Mouse (Mus musculus) macrophage (primary cell): ENCODE measurements around the gene Dazap2. TPM values are rescaled to one million over a fixed set of nuclear protein-coding genes. Genes with fewer than 3 reads are reported as not detected.

Experiments
- H3K27ac ChIP-seq: fragments of 350-480 bp; formaldehyde crosslinking; 2 replicates; pipeline ENCODE4 v1.9.0; 2021
- H3K36me3 ChIP-seq: fragments of 350-480 bp; formaldehyde crosslinking; 2 replicates; pipeline ENCODE4 v1.9.0; 2021; ENCODE audit errors: inconsistent target
- H3K4me3 ChIP-seq: fragments of 350-480 bp; formaldehyde crosslinking; 2 replicates; pipeline ENCODE4 v1.9.0; 2021; ENCODE audit errors: inconsistent target
- H3K79me2 ChIP-seq: fragments of 350-480 bp; formaldehyde crosslinking; 2 replicates; pipeline ENCODE4 v1.9.0; 2021; ENCODE audit errors: inconsistent target
- WGBS: methylation state at CpG from one replicate; pipeline ENCODE4 v1.1.7; 2026; ENCODE audit warnings: inconsistent platforms; ENCODE audit not compliant: missing documents; 5-methylcytosine and 5-hydroxymethylcytosine counted together
- polyA plus RNA-seq: library from polyadenylated mRNA; stranded (reverse); fragments of 250-400 nt; gene quantifications from 3 replicates; pipeline ENCODE4 v1.2.4, GENCODE M21; 2018; ENCODE audit warnings: inconsistent platforms

Gene Dazap2
- polyA plus RNA-seq, 1 experiment from 2014 or later = 447 TPM

DNA sequence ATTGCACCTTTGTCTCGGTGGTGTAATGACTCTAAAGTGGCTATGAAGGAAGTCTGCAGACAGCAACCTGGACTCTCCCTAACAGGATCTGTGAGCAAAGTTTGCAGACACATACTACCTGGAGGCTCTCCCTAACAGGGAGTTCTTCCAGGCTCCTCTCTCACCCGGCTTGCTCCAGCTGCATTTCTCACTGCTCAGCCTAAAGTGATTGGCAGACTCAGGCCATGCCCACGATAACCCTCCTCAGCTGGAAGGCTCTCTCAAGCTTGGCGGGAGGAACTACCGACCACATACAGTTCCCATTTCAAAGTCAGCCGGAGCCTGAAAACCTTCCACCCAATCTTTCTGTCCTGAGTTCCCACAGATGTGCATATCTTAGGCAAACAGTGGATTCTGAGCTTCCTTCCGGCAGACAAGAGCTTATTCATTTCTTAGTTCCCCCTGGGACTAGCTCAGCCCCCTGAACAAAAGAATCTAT is 51.1 kb downstream of the Dazap2 start:
- WGBS = under 1% methylated on average over 7 of the region's 7 CpGs
- Histone ChIP-seq H3K36me3 (peaks cover 10% of the 10 kb centered on the region; the same call in 1 of the 2 replicates), H3K27ac (peak overlapping the region; percentile 59), H3K4me3 (peak overlapping the region; percentile 7; the same call in 1 of the 2 replicates), H3K79me2 (peaks cover 78% of the 10 kb centered on the region)

DNA sequence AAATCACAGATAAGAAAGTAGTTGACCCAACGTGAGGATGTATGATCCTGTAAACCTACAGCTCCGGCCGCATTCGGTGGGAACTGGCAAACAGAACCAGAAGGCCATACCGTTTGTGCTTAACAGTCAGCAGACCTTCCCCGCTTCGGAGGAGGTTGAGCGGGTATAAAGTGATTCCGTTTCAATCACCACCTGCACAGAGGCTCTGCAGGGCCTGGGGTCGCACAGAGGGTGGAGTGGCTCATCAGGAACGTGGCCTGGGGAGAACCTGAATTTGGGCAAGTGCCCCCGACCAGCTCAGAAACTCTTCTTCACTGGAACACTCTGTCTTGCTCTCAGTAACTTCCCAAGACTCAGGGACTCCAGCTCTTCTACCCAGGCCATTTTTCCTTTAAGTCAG is 51.7 kb downstream of the Dazap2 start:
- 5% methylated on average over 12 of the region's 12 CpGs for WGBS
- Histone ChIP-seq H3K36me3 (peaks cover 4% of the 10 kb centered on the region; the same call in 1 of the 2 replicates), H3K79me2 (peaks cover 72% of the 10 kb centered on the region), H3K4me3 (peak overlapping the region; percentile 7; the same call in 1 of the 2 replicates), H3K27ac (peak overlapping the region; percentile 59)

DNA sequence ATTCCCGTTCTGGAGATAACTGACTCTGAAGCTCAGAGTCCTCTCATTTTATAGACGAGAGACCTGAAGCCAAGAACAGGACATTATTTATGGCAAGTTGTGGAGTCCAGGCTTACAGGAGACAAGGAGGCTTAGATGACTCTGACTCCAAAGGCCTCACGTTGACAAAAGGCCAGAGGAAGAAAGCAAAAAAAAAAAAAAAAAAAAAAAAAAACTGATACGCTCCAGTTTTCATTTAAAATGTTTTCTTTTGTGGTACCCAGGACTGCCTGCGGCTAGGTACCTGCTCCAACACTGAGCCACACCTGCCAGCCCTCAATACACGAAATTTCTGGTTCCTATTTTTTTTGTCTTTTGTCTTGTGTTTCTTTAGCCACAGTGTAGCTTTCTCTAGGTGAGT is 52.3 kb downstream of the Dazap2 start:
- Histone ChIP-seq H3K36me3 (no peaks in the 10 kb centered on the region), H3K4me3 (peak overlapping the region; percentile 7; the same call in 1 of the 2 replicates), H3K27ac (peak overlapping the region; percentile 59), H3K79me2 (peaks cover 66% of the 10 kb centered on the region)
- 11% methylated on average over 6 of the region's 6 CpGs for WGBS

DNA sequence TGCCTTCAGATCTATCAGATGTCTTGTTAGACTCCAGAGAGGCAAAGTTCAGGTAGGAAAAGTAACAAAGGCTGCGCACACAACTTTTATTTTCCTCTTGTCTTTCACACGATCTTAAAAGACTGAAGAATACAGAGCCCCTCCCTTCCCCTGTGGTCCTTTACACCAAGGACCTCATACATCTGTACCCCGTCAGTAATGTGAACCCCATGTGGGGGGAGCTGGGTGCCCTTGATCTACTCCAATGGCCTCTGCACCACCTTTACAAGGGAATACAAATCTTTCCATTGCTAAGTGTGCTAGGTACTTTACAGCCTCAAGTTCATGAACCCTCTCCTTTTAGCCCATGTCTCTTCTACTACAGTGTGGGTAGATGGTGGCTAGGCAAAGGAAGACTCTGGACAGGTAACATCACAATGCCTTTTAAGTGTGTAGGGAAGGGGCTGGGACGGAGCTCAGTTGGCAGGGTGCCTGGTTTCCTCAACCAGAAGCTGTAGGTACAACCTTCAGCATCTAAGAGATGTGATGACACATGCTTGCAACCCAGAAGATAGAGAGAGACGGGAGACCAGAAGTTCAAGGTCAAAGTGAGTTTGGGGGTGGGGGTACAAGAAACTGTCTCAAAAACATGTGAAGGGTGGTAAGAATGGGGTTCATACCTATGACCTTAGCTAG is 52.9 kb downstream of the Dazap2 start:
- no peaks in the 10 kb centered on the region for H3K36me3 ChIP-seq
- H3K79me2 ChIP-seq = peaks cover 60% of the 10 kb centered on the region
- peak overlapping the region; percentile 71 for H3K4me3 ChIP-seq
- H3K27ac ChIP-seq = 0 out of 2 replicates have a peak overlapping the region, but pooled peaks have one; percentile 68
- 32% methylated on average over 5 of the region's 5 CpGs for WGBS

DNA sequence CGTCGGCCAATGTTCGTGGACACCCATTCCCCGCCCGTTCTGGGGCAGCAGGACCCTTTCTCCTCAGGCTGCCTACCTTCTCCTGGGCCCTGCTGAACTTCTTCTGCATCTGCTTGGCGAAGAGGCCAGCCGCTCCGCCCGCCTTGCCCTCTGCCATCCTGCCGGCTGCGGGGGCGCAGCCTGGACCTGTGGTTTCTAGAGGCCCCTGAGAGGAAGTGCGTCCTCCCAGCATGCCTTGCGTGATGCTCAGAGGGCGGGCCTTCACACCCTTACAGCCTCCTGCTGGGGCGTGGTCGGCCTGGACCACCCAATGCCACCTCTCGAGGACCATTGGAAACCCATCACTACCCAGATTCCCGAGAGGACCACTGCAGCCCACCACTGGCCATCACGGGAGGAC is 54.2 kb downstream of the Dazap2 start, which contains the start of gene Bin2:
Bin2 (minus strand) TSS at position 217 of the 400 bp plus-strand sequence.
- peak within 1 kb of the TSS; percentile 68 for H3K27ac ChIP-seq
- 1% methylated on average over 20 of the region's 20 CpGs for WGBS
- H3K79me2 ChIP-seq = peaks cover 47% of the 10 kb centered on the region
- peak within 1 kb of the TSS; percentile 71 for H3K4me3 ChIP-seq
- H3K36me3 ChIP-seq = no peaks in the 10 kb centered on the region

DNA sequence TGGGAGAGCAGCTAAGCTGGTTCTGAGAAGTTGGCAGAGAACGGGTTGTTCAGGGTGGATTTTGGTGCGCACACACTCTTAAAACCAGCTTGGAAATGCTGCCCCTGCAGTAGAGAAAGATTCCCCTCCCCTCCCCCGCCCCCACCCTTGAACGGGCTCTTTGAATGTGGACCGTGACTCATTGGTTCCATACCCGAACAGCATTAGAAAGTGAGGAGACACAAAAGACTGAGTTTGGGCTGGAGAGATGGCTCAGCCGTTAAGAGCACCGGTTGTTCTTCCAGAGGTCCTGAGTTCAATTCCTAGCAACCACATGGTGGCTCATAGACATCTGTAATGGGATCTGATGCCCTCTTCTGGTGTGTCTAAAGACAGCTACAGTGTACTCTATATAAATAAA is 54.9 kb downstream of the Dazap2 start:
- Histone ChIP-seq H3K36me3 (no peaks in the 10 kb centered on the region), H3K27ac (no peak overlapping the region), H3K79me2 (peaks cover 40% of the 10 kb centered on the region), H3K4me3 (no peak overlapping the region)
- WGBS = 67% methylated on average over 8 of the region's 8 CpGs

Other genes starting within 250 kb of the Dazap2 start
- not detected in 3 replicates for gene Gm5475, start 193.2 kb upstream of the Dazap2 start, polyA plus RNA-seq
- 39.5 to 63.4 TPM (median 40.8 TPM) in 3 replicates for gene Slc11a2, start 190.3 kb upstream of the Dazap2 start, polyA plus RNA-seq
- gene Letmd1, start 146.3 kb upstream of the Dazap2 start, polyA plus RNA-seq = 34.8 to 38.4 TPM (median 34.8 TPM) in 3 replicates
- 1.7 to 2.1 TPM (median 1.8 TPM) in 3 replicates for gene Csrnp2, start 119.9 kb upstream of the Dazap2 start, polyA plus RNA-seq
- gene Tfcp2, start 63.3 kb upstream of the Dazap2 start, polyA plus RNA-seq = 5.4 to 10.9 TPM (median 6.5 TPM) in 3 replicates
- 7.6 to 14.6 TPM (median 11.4 TPM) in 3 replicates for gene Pou6f1, start 15.4 kb upstream of the Dazap2 start, polyA plus RNA-seq
- 54.7 to 86.5 TPM (median 73.9 TPM) in 3 replicates for gene Smagp, start 21.6 kb downstream of the Dazap2 start, polyA plus RNA-seq
- gene Bin2, start 54.2 kb downstream of the Dazap2 start, polyA plus RNA-seq = 51.1 to 71.1 TPM (median 65.5 TPM) in 3 replicates
- gene Cela1, start 72.6 kb downstream of the Dazap2 start, polyA plus RNA-seq = 19.3 to 52.8 TPM (median 22.6 TPM) in 3 replicates
- 63.8 to 75.4 TPM (median 64.7 TPM) in 3 replicates for gene Galnt6, start 114.0 kb downstream of the Dazap2 start, polyA plus RNA-seq
- gene Slc4a8, start 146.4 kb downstream of the Dazap2 start, polyA plus RNA-seq = 0.11 TPM in 2 of 3 replicates, not detected in the other